Mouse (Mus musculus) mesoderm, embryonic 11.5 days (tissue): ENCODE measurements at regions not wholly inside any gene's neighbourhood (a gene's known extent, or its start where the extent isn't known, plus 50 kb on each side); places are given as distances from the start of the nearest gene placed in this dataset.
"Not testable (repeated sequence)": the region's sequence is repeated elsewhere in the genome, so short reads cannot be mapped to it uniquely, and the experiment has no call there.

Source experiments
- DNase-seq: peaks from one replicate; pipeline ENCODE4 v3.0.0-alpha.2; 2012; ENCODE audit warnings: low read depth, low spot score

DNA sequence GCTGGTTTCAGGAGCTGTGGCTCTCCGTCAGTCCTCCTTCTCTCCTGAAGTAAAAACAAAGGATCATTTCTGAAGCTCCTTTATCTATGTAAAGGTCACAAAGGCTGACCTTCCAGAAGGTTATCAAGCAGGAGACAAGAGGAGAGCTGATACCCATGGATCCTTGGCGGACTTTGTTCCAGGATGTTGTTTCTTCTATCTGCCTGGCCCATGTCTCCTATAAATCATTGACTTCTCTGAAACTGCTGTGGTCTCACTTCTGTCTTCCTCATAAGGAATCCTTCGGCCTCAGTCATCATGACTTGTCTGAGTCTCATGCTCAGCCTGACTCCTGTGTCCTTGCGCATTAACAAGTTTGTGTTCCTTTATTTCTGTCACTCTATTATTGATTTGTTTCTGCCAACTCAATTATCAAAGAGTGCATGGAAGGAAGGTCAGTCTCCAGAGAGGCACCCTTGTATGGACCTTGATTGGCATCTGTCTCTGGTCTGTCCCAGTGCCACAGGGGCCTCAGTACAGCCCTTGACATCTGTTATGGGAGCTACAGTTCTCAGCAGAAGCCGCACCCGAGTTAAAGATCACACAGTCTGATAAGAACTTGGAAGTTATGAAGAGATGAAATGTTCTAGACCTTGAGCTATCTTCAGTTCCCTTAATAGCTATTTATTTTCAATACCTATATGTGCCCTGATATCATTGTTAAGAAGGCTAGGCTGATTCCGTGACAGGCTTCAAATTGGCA is 53.2 kb upstream of the Dazl start:
- no peak for DNase-seq

DNA sequence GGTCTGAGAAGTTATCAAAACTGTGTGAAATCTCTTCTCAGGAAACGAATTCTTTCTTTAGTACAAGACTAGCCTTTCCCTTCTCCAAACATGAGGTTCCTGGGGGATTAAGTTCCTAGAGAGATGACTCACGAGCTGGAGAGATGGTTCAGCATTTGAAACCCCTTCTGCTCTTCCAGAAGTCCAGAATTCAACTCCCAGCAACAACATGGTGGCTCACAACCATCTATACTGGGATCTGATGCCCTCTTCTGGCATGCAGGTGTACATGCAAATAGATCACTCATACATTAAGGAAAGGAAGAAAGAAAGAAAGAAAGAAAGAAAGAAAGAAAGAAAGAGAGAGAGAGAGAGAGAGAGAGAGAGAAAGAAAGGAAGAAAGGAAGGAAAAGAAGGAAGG is 60.4 kb upstream of the Dazl start:
- DNase-seq: not testable (repeated sequence)

DNA sequence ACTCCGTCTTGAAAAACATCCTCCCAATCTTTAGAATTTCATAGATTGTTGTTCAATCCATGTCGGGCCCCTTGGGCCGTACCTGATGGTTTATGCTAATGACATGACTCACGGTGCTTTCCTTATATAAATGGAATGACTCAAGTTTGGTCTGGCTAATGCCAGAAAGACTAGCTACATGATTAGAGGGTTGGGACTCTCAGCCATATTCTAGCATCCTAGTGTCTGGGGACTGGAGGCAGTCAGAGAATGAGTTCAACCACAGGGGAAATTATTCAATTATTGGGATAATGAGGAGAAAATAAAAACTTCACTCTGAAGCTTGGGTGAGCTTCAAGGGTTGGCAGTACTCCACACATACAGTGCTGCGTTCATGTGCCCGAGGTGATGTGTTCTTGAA is 60.9 kb upstream of the Dazl start:
- no peak for DNase-seq

DNA sequence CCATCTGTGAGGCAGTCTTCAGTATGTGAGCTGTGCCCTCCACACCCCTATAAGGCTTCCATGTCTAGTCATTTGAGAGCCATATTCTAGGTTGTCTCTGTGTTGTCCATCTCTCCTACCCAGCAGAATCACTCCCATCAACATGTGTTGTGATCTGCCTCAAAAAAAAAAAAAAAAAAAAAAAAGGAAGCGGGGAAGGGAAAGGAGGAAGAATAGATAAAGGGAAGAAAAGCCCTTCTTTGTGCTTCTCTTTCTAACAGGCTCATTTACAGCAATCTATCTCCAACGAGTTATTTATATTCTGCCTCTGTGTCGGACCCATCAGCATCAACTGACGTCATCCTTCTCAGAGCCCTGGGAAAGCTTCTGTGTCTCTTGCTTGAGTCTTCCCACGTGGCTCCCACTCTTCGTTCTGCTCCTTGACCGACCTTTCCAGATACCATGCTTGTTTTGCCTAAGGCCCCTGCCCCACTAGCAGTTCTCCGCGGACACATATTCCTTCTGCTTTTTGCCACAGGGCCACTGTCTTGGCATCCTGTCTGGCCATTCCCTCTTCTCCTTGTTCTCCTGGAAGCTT is 68.3 kb upstream of the Dazl start:
- DNase-seq: no peak

DNA sequence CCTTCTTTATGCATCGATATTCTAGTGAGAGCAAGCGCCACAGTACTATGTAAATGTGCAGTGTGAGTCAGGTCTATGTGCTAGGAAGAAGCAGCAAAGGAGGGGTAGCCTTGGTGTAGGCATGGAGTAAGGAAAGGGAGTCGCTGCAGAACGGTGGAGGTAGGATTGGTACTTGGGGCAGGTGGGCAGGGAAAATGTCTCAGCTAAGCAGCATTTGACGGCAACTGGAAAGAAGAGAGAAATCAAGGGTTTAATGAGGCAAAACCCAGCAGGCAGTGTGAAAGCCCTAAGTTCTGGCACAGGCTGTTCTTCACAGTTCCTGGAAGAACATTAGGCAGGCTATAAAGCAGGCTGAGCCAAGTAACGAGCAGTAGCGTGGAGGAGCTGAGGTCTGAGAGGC is 72.0 kb upstream of the Dazl start:
- no peak for DNase-seq

DNA sequence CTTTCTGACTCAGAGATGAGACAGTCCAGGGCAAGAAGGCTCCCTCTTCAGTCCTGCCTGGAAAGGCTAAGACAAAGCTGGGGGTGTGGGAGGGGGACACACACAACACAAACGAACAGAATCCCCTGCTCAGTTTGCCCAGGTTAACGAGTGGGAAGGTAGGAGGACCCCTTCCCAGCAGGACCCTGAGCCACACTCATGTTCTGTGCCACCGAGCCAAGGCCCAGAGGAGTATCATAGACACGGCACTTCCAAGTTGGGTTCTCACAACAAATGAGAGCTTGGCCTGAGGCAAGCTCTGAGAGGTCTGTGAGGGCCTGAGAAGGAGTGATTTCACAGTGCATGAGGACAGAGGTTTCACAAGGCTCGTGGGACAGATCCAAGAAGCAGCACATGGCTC is 72.7 kb upstream of the Dazl start:
- no peak for DNase-seq

DNA sequence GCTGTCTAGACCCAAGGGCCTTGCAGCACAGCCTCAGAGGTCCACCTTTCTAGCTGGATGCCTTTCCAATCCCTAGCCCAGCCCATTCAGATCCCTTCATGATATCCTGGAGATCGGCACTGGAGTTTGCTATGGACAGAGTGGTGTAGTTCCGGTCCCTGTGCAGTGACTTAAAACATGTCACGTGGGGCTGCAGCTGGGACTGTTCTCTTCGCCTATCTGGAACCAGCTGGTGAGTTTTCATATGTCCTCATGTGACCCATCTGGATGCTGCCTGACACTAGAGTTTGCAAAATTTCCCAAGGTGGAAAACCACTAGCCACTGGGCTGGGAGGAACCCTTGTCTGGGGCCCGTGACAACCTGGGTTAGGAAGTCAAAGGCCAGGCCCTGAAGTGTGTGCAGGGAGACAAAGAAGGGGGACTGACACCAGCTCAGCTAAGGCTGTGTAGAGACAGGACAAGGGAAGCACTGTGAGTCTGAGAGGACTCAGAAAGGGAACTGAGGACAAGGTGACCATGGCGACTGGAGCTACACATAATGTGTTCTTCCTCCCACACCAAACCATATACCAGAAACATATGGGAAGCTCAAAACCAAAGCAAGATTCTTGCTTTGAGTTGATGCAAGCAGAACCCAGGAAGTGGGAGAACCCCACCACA is 75.9 kb upstream of the Dazl start:
- no peak for DNase-seq

DNA sequence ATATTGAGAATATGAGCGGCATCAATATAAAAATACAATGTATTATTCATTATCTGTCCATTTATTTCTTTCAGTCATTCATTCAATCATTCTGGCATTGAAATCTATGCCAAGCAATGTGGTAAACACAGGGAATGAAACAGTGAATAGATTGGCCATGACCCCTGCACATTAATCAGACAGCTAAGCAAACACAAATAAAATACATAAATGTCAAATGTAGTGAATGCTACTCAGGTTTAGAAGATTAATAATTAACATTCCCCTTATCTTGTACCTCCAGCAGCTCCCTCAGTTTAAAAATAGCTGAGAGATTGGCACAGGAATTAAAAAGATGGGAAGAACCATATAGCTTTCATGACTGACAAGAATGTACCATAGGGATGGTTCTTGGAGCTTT is 77.0 kb upstream of the Dazl start:
- no peak for DNase-seq

DNA sequence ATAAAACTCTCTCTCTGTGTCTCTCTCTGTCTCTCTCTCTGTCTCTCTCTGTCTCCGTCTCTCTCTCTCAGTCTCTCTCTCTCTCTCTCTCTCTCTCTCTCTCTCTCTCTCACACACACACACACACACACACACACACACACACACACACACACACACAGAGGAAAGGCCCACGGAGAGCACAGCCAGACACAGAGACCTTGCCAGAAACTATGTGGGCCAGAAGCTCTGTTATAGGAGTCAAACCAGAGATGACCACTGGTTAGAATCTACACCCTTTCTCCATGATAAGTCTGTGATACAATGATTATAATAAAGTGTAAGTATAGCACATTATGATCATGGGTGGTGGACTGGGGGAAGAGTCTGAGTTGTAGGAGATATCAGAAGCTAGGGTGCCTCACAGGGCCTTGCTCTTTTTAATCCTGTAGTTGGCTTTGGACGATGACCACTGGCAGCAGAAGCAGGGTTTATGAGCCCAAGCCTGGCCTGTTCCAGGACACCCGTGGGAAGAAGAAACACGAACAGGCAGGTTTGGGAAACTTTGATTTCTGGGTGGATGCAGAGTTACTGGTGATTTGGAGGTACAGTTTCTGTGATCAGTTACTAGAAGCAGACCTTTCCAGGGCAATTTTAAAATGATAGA is 80.2 kb upstream of the Dazl start:
- no peak for DNase-seq

DNA sequence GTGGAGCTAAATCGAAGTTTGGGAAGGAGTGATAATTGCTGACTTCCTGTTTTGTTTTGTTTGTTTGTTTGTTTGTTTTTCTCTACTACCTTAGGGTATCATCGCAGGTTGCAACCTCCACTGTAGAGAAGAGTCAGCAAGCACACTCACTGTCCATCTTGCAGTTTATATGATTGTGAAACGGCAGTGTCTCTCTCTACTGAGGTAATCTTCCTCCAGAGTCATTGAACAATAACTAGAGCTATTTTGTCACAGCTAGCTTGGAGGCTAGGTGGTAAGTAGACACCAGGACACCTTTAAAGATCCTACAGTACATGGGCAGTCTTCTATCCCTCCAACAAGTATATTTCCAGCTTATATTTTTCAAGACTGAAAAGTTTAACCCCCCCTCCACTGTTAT is 82.0 kb upstream of the Dazl start:
- no peak for DNase-seq

DNA sequence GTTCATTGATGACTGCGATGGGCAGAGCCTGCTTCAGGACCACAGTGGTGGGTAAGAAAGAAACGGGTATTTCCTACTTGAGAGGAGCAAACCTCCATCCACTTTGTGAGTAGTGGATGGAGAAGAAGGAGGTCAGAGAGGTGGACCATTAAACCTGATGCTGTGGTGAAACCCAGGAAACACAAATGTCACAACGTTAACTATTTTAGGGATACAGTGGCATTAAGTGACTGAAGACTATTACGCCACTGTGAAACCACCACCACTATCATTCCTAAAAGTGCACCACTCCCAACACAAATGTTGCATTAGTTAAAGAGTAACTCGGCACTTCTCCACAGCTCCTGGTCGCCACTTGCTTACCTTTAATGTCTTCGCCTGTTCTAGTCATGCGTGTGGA is 83.3 kb upstream of the Dazl start:
- no peak for DNase-seq

DNA sequence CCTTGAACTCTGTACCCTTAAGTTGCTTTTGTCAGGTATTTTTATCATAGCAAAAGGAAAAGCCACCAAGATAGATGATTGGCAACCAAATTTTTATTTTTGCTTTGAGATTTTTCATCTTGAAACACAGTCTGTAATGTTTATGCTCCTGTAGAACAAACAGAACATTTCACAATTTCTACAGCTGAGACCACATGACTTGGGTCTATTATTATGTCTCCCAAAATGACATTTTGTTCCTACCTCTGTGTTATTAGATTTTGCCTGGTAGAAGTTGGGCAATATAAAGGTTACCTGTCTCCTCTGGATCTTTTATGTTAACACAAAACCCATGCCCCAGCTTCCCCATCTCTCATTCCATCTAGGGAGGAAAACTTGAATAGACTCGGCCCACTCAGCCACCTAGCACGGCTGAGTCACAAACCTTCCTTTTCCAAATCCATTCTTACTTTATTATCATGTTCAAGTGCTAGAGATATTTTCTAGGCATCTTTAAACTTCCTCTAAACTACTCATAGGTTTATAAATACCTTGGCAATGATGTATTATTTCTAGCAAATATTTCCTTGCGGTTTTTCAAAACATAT is 84.8 kb upstream of the Dazl start:
- no peak for DNase-seq

DNA sequence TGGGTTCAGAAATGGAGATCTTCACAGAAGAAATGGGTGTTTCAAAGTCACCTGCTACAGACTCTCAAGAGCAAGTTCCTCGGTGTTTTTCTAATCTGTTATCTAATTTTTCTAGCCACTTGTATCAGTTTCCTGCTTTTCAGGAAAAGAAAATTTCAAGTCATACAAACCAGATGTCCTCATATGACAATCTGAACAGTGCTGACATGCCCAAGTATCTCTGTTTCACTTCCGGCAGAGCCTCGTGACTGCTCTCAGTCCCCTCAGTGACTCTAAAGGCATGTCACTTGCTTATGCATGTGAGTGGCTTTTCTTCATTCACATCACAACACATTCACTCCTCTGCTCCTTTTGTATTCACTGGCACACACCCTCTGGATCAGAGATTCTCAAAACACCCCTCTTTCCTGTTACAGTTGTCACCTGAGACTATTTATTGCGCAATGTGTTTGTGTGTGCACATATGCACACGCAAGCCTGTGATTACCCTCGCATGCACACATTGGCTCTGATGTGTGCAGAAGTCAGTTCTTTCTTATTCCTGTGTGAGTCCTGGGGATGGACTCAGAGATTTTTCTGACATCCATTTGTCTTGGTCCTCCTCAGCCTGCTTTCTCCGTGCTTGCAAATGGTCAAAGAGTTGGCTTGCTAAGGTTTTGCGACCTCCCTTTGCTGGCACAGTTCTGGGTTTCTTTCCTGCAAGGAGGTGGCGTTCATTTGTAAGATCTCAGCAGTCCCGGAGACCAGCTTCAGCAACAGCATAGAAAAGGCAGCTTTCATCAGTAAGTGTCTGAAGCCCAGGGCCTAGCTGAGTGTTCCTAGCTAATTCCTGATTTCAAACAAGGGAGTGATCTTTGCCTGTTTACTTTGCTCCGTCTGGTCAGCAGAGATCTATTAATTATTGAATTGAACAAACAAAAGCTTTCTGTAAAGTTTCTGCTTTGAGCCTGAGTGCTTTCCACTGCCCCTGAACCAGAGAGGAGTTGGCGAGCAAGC is 95.6 kb upstream of the Dazl start:
- DNase-seq: no peak

DNA sequence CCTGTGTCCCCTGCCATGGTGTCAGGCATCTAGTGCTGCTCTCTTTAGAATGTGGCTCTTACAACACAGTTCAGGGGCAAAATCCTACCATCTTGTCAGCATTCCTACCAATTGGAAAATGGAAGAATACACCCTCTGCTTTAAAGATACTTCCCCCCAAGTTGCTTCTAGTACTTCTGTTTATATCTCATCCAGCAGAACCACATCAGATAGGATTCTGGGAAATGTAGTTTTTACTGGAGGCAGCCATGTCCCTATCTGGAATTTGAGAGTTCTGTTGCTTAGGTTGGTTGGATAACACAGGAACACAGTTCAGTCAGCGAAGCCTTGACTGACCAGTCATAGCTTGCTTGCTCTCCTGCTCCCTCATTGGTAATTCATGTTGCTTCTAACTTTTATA is 96.7 kb upstream of the Dazl start:
- DNase-seq: no peak

DNA sequence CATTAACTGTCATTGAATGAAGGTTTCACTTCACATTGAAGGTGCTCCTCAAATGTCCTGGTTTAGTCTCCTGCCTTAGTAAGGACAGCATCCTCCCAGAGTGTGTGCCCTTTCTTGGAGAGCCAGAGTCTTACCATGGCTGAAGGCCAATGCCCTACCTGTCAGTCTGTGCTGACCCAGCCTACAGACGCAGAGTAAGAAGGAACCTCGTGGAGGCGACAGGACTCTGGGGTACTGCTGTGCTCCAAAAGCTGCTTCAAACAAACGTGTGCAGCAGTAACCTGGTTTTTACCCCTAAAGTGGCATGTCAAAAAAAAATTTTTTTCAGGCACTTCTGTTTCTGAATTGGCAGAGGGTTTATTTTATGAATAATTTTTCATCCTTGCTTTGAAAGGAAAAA is 97.8 kb upstream of the Dazl start:
- DNase-seq: no peak

DNA sequence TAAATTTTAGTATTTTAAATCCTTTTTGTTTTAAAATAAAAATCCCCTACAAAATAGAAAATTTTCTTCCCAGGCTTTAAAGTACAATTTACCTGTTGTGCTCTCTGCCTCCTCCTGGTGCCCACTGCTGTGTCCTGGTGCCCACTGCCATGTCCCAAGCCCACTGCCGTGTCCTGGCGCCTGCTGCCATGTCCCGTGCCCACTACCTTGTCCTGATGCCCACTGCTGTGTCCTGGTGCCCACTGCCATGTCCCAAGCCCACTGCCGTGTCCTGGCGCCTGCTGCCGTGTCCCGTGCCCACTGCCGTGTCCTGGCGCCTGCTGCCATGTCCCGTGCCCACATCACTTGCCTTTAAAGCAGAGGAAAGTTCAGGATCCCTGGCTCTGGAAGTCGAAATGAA is 98.6 kb upstream of the Dazl start:
- DNase-seq: no peak

DNA sequence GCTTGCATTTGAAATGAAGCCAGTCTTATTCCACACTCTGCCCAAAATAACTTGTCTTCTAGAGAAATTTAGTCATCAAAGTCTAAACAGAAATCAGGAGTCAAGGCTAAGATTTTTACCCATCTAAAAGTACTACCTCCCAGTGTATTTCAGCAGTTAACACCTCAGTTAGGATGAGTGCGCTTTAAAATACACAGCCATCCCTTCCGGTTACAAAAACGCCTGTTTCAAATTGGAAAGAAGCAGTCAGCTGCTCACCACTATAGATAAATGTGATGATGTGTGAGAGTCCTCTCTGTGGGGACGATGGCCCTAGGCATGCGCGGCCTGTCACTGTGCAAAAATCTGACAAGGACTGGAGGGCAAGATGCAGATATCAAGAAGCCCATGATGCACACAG is 99.0 kb upstream of the Dazl start:
- no peak for DNase-seq

DNA sequence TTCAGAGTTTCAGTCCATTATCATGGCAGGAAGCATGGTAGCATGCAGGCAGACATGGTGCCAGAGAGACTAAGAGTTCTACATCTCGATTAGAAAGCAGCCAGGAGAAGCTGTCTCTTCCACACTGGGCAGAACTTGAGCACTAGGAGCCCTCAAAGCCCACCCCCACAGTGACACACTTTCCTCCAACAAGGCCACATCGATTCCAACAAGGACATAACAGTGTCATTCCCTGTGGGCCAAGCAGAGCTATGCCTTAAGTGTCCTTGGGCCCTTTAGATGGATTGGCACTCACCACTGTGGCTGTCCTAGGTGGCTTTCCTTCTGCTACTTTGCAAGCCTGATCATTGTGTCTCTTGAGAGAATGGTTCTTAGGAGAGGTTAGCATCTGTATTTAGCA is 99.5 kb upstream of the Dazl start:
- DNase-seq: no peak

DNA sequence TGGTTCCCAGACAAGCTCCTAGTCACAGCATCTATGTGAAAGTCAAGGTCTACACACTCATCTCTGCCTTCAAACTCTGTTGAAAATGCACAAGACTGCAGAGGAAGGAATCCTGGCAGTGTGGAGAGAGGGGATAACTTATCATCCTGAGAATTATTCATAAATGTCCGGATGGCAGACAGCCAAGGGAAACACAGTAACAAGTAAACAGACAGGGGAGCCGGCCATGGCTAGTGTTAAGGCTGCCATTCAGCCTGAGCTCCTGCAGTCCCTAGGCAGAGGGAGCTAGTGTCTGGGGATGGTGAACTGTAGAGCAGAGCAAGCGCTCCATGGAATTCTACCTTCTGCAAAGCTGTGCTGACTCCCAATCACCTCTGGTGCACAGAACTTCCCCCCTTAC is 100.3 kb upstream of the Dazl start:
- no peak for DNase-seq

DNA sequence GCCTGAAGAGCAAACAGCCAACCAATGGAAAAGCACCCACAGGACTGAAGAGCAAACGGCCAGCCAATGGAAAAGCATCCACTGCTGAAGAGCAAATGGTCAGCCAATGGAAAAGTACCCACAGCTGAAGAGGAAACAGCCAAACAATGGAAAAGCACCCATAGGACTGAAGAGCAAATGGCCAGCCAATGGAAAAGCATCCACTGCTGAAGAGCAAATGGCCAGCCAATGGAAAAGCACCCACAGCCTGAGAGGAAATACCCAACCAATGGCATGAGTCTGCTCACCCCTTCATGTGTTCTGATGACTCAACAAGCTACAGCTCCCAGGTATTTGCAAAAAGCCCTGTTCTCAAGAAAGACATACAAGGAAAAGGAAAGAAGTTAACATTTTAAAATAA is 101.4 kb upstream of the Dazl start:
- no peak for DNase-seq

DNA sequence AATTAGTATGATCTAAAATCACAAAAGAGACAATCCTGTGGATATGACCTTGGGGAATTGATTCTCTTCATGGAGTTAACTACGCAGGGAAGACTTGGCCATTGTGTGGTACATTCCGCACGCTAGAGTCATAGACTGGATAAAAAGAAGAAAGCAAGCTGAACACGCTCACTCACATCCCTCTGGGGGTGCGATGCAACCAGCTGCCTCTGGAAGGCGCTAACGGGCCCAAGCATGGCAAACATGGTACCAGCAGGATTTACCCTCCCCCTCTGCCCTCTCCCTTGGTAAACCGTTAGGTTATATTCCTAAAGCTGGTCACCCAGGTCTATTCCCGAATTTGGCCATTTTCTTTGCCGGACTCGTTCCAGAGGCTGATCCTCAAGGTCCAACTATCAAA is 102.2 kb upstream of the Dazl start:
- no peak for DNase-seq
